In the genomic region with DNA sequence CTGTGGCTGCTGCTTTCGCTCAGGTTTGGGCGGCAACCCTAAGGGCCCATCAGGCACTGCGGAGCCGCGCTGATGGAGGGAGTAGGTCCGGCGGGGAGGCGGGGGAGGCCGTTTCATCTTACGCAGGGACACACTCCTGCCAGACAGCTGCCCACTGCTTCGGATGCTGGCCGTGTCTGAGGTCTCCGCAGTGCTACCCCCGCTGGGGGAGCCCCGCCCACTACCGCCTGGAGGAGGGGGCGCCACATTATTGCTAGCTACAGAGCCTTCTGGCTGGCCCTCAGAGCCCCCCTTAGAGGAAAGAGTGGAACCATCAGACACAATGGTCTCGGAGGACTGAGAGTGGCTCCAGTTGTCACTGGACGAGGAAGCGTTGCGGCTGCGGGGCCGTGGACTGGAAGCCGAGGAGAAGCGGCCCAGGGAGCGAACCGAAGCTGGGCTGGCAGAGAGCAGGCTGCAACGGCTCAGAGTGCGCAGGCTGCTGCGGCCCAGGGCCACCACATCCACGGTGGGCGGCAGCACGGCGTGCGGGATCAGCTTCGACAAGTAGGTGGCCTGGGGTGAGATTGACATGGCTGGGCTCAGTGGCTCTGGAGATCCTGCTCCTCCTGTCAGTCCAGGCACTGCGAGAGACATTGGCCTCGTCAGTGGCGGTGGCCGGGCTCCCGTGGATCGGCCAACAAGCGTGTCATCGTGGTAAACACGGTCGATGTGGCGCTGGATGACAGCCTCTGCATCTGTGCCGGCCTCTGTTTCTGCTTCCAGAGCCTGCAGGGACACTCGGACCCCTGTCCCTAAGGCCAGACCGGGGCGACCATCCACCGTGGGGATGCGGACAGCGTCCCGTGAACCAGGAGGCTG, we compare ENCODE assay signal across 9 mouse cellular contexts. TPM values are rescaled to one million over a fixed set of nuclear protein-coding genes. Genes with fewer than 3 reads are reported as not detected.
DNase-seq lines count a peak whose midpoint lies in the region; ATAC-seq and TF ChIP-seq lines count a peak whose summit lies in the region.
"Had no signal": no experiment of that assay in that cellular context is flagged by ENCODE, and none has a peak within 500 bp of the region (broad histone marks: within the 10 kb centered on the region; RNA-seq: fewer than 3 reads in every experiment).

No protein-coding gene starts in this region.

- H3K4me3 ChIP-seq in neural tube, embryonic 11.5 days (ENCODE audit: low read depth, low read length) = peak overlapping the region; percentile 25
- peak overlapping the region; percentile 9; the same call in 1 of the 2 replicates for H3K4me3 ChIP-seq in limb, embryonic 15.5 days
- peak overlapping the region; percentile 4; the same call in 1 of the 2 replicates for H3K4me3 ChIP-seq in stomach, postnatal 0 days (ENCODE audit: low read depth, low read length)

- peak; percentile 40; the same call in 1 of the 2 replicates for ATAC-seq in neural tube, embryonic 11.5 days (ENCODE audit: insufficient read depth, low FRiP score, low TSS enrichment)
- no peak for ATAC-seq in limb, embryonic 15.5 days (ENCODE audit: insufficient number of reproducible peaks, low FRiP score, low TSS enrichment, low read depth)
- no peak for ATAC-seq in stomach, postnatal 0 days (ENCODE audit: low FRiP score, low TSS enrichment)

- H3K4me1 ChIP-seq in neural tube, embryonic 11.5 days (ENCODE audit: control insufficient read depth, insufficient read depth, low read length) = peaks cover 40% of the 10 kb centered on the region
- H3K4me1 ChIP-seq in limb, embryonic 15.5 days = peaks cover 81% of the 10 kb centered on the region
- peaks cover 6% of the 10 kb centered on the region for H3K4me1 ChIP-seq in stomach, postnatal 0 days (replicated peaks; ENCODE audit: control insufficient read depth, insufficient read depth)

- WGBS in neural tube, embryonic 11.5 days = 23% methylated on average over 54 of the region's 55 CpGs
- 43% methylated on average over 55 of the region's 55 CpGs for WGBS in limb, embryonic 15.5 days
- 66% methylated on average over 55 of the region's 55 CpGs for WGBS in stomach, postnatal 0 days

- no peak for TF ChIP-seq CTCF in stomach, postnatal 0 days (IDR thresholded peaks at IDR 0.05; ENCODE audit: low read depth)

- peak; percentile 61 for DNase-seq in cerebellum, adult 9-11 months
- no peak for DNase-seq in cerebellum, adult 18-20 months
- DNase-seq in neural tube, embryonic 11.5 days (ENCODE audit: low spot score) = peak; percentile 54
- DNase-seq in neural tube, embryonic 10.5 days (ENCODE audit: extremely low spot score, low spot score) = no peak
- no peak for DNase-seq in stomach, postnatal 0 days (ENCODE audit: low spot score)
- DNase-seq in right cerebral cortex, postnatal 10 days (ENCODE audit: low spot score in 2 of 2) = no peak
- no peak for DNase-seq in adrenal gland, postnatal 36 days

- peak overlapping the region; percentile 51 for H3K9ac ChIP-seq in neural tube, embryonic 11.5 days (ENCODE audit: low read length)
- no peak overlapping the region for H3K9ac ChIP-seq in limb, embryonic 15.5 days
- peak overlapping the region; percentile 23; the same call in 1 of the 2 replicates for H3K9ac ChIP-seq in stomach, postnatal 0 days (ENCODE audit: low read length)
- H3K9ac ChIP-seq: liver, embryonic 14.5 days had no signal

- TF ChIP-seq EP300 in stomach, postnatal 0 days (optimal IDR thresholded peaks at IDR 0.05) = no peak

- peaks cover 10% of the 10 kb centered on the region for H3K36me3 ChIP-seq in neural tube, embryonic 11.5 days (ENCODE audit: control insufficient read depth, insufficient read depth, low read length)
- peaks cover 60% of the 10 kb centered on the region for H3K36me3 ChIP-seq in limb, embryonic 15.5 days
- H3K36me3 ChIP-seq in stomach, postnatal 0 days (ENCODE audit: control insufficient read depth, insufficient read depth, low read length) = peaks cover 32% of the 10 kb centered on the region

- peaks cover 7% of the 10 kb centered on the region for H3K27me3 ChIP-seq in neural tube, embryonic 11.5 days (ENCODE audit: control insufficient read depth, insufficient read depth, low read length)
- H3K27me3 ChIP-seq in limb, embryonic 15.5 days = no peaks in the 10 kb centered on the region
- no peaks in the 10 kb centered on the region for H3K27me3 ChIP-seq in stomach, postnatal 0 days (ENCODE audit: control insufficient read depth, insufficient read depth, low read length)

- H3K4me2 ChIP-seq in neural tube, embryonic 11.5 days (ENCODE audit: low read depth) = peak overlapping the region; percentile 51
- peak overlapping the region; percentile 33; the same call in 1 of the 2 replicates for H3K4me2 ChIP-seq in limb, embryonic 15.5 days
- H3K4me2 ChIP-seq in stomach, postnatal 0 days (replicated peaks; ENCODE audit: low read depth) = peak overlapping the region; percentile 27; the same call in 1 of the 2 replicates

- H3K27ac ChIP-seq in neural tube, embryonic 11.5 days (ENCODE audit: low read depth, low read length) = peak overlapping the region; percentile 21; the same call in 1 of the 2 replicates
- no peak overlapping the region for H3K27ac ChIP-seq in limb, embryonic 15.5 days
- H3K27ac ChIP-seq in stomach, postnatal 0 days (replicated peaks) = no peak overlapping the region
- H3K27ac ChIP-seq: liver, embryonic 14.5 days had no signal

- H3K9me3 ChIP-seq in neural tube, embryonic 11.5 days (ENCODE audit: control insufficient read depth, low read length) = no peaks in the 10 kb centered on the region
- no peaks in the 10 kb centered on the region for H3K9me3 ChIP-seq in limb, embryonic 15.5 days
- H3K9me3 ChIP-seq in stomach, postnatal 0 days (ENCODE audit: control insufficient read depth, low read length) = no peaks in the 10 kb centered on the region

RNA-seq across cellular contexts. Expression of gene Yars, which starts 34.1 kb away (rescaled TPM):
- polyA plus RNA-seq in neural tube, embryonic 11.5 days (2014; fragmentation: Nextera tagmentation; extraction: Ambion mirVana) = 103 and 115 TPM in 2 replicates
- 80.5 and 82.6 TPM in 2 replicates for polyA plus RNA-seq in limb, embryonic 15.5 days (2015; fragmentation: Nextera tagmentation; extraction: Ambion mirVana)
- polyA plus RNA-seq in stomach, postnatal 0 days (2015; fragmentation: Nextera tagmentation; extraction: Ambion mirVana) = 41.3 and 44.2 TPM in 2 replicates
- 100 to 1,000 TPM in 1 of 2 experiments, 10 to 100 TPM in 1; 95.2 to 102 TPM for total RNA-seq in adrenal gland, postnatal 36 days (2021)

RNA-seq across cellular contexts. Expression of gene S100pbp, which starts 34.1 kb away (rescaled TPM):
- polyA plus RNA-seq in neural tube, embryonic 11.5 days (2014; fragmentation: Nextera tagmentation; extraction: Ambion mirVana) = 21.3 and 21.5 TPM in 2 replicates
- 16.5 and 18.8 TPM in 2 replicates for polyA plus RNA-seq in limb, embryonic 15.5 days (2015; fragmentation: Nextera tagmentation; extraction: Ambion mirVana)
- polyA plus RNA-seq in stomach, postnatal 0 days (2015; fragmentation: Nextera tagmentation; extraction: Ambion mirVana) = 3.7 and 4.5 TPM in 2 replicates
- total RNA-seq in adrenal gland, postnatal 36 days (2021) = 10 to 100 TPM; 23.1 to 23.6 TPM

RNA-seq across cellular contexts. Expression of gene C77080, which starts 37.6 kb away (rescaled TPM):
- 3.9 and 4.3 TPM in 2 replicates for polyA plus RNA-seq in neural tube, embryonic 11.5 days (2014; fragmentation: Nextera tagmentation; extraction: Ambion mirVana)
- polyA plus RNA-seq in limb, embryonic 15.5 days (2015; fragmentation: Nextera tagmentation; extraction: Ambion mirVana) = 9.6 and 11.6 TPM in 2 replicates
- 9.6 and 10.3 TPM in 2 replicates for polyA plus RNA-seq in stomach, postnatal 0 days (2015; fragmentation: Nextera tagmentation; extraction: Ambion mirVana)
- 10 to 100 TPM; 15.6 to 19.5 TPM for total RNA-seq in adrenal gland, postnatal 36 days (2021)

Comparison
In these comparisons a context has a peak if more than half of its experiments do, and no peak if none do; other contexts are left out.
1. DNase-seq: peak in cerebellum, adult 9-11 months (single experiment) and neural tube, embryonic 11.5 days (single experiment); none in cerebellum, adult 18-20 months (0 of 2), neural tube, embryonic 10.5 days (single experiment), stomach, postnatal 0 days (single experiment), right cerebral cortex, postnatal 10 days (0 of 2) and adrenal gland, postnatal 36 days (0 of 2).
2. Peak in every context shown above with its lines, with median percentiles within 50 percentile points of each other: H3K4me2 ChIP-seq and H3K4me3 ChIP-seq.